Mouse (Mus musculus) frontal cortex, postnatal 36 days (tissue): ENCODE data around the gene Nfkb1.

Experiments used
- DNase-seq, 2 experiments: peaks; one replicate each; pipeline ENCODE4 v3.0.0; 2022; ENCODE audit warnings: low spot score in 2 of 2

Gene Nfkb1

DNA sequence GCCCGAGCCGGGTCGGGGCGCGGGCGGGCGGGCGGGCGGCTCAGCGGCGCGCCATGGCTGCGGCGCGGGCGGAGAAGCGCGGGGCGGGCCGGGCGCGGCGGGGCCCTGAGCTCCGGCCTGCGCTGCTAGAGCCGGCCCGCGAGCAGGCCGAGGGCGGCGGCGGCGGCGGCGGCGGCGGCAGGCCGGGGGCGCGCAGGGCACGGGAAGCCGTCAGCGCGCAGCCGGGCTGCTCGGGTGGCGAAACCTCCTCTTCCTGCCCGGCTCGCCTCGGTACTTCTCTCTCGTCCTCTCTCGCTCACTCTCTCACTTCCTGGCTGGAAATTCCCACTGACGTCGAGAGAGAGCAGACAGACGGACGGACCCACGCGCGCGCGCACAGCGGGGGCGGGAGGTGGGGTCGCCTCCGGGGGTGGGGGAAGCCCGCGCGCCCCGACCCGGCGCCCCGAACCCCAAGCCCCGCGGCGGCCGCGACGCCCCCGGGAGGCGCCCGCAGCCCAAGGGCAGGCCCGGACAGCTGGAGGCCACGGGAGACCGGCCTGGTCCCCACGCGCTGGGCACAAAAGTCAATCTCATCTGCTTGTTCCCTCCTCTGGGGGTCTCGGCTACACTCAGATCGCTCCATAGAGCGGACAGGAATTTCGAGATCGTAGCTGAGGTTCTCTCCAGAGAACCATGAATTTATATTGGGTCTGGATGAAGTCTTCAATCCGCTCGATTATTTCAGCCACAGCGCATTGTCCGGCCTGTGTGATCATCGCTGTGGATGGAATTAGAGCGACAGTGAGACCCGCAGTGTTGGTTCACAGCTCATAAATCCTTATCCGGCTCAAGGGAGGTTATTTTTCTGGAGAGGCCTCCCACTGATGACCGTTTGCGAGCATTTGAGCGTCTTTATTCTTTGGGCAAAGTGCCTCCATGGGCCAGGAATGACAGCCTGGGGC lies at the start of gene Nfkb1:
Gene Nfkb1 (minus strand): TSS at position 357 of the 941 bp plus-strand sequence.
- DNase-seq: peak; percentile 47 to 48

GRCm38 (mm10) chr3:135740711-135741110 lies 49.4 kb upstream of the Nfkb1 start:
- DNase-seq: no peak

DNA sequence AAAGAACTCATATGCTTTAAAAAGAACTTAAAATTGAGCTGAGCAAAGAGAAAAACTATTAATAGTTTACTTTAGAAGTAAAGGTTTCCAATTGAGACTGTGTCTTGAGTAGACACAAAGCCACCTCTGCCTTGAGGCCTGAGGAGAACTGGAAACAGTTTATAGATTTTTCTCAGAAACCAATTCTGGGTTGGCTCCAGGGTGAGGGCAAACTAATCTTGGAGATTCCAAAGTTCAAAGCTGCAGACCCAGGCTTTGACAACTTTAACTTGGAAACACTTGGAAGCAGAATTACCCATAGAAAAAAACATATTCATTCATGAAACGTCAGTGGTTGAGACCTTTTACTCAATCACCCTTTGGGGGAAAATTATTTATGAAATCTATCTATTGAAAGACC lies 43.4 kb upstream of the Nfkb1 start:
- DNase-seq: no peak

DNA sequence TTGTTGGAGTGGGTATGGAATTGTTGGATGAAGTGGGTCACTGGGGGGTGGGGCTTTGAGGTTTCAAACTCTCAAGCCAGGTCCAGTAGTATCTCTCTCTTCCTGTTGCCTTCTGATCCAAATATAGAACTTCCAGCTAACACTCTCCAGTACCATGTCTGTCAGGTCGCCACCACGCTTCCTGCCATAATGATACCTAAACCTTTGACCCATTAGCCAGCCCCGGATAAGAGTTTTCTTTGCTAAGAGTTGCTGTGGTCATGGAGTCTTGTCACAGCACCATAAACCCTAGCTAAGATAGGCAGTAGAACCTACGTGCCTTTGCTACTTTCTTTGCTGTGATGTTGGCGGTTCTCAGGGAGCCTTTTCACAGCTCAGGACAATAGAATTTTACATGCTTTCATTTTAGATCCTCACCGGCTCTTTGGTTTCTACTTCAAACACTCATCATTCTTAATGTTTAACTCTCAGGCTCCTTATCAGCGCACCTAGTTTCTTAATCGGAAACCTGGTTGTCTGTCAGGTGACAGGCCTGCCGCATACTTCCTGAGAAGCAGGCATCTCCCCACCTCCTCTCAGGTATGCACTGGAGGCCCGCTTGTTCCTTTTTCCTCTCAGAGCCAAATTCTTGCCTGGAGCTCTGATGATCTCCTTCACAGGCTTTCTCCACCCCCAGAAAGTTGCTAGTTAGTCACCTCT lies 41.5 kb upstream of the Nfkb1 start:
- no peak for DNase-seq

- DNase-seq: peak; percentile 93 to 100
Observed at GRCm38 (mm10) chr3:135731292-135732047, 40.1 kb upstream of the Nfkb1 start.

- DNase-seq: no peak
Observed at GRCm38 (mm10) chr3:135730790-135731189, 39.4 kb upstream of the Nfkb1 start.

DNA sequence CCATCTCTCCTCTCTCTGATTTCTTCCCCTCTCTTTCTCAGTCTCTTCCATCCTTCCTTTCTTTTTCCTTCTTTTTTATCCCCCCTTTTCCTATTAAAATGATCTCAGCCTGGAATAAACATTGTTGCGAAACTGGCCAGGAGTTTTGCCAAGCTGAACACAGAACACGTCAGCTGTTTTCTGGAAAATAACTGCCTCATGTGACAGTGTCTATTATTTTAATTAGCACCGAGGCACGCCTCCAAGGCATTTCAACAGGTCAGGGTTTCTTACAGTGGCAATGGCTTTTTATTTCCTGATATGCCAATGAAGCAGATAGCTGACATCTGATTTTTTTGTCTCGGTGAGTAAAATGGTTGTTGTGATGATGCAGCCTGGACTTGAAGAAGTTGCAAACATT lies 38.2 kb upstream of the Nfkb1 start:
- DNase-seq: no peak

- DNase-seq: no peak
Observed at GRCm38 (mm10) chr3:135728900-135729299, 37.6 kb upstream of the Nfkb1 start.

DNA sequence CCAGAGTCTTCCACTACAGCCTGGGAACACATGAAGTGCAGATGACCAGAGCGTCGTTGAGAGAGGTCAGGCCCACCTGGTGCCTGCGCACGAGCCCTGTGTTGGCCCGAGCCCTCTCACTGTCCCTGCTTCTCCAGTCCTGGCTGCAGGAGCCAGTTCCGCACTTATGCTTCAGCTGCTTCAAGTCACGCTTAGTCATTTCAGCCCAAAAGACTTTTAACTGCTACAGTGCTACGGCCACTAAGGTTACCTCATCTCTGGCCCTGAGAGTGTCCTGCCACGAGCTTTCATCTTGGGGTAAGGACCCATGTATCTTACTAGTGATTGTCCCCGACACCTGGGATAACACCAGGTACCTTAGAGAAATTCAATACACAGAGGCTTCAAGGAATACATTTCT lies 36.0 kb upstream of the Nfkb1 start:
- DNase-seq: no peak

DNA sequence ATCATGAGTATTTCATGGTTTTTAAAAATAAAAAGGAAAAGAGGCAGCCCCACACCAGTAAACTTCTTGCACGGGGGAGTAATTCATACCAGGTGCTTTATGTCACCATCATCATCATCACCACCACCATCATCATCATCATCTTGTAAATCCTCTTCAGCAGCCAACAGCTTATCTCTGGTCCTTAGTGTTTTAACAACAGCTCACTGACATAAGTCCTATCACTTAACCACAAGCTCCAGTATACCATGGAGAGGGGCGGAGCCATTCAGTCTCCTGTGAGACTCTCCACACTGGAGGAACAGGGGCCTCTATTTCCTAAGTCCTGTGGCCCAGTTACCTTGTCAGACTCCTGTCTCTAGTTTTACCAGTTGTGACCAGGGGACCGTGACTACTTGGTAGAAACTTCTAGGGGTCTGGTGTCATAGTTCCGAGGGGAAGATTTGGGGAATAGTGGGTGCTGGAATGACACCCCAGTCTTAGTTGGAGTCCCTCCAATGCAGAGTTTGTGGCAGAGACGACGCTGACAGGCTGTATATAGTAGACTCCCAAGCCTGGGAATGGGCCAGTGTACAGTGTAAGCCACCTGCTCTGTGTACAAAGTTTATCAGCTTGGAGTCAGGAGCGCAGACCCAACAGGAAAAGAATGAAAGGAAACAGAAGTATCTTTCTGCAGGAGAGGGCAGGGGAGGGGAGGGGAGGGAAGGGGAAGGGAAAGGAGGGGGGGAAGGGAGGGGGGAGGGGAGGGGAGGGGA lies 35.4 kb upstream of the Nfkb1 start:
- DNase-seq: no peak

DNA sequence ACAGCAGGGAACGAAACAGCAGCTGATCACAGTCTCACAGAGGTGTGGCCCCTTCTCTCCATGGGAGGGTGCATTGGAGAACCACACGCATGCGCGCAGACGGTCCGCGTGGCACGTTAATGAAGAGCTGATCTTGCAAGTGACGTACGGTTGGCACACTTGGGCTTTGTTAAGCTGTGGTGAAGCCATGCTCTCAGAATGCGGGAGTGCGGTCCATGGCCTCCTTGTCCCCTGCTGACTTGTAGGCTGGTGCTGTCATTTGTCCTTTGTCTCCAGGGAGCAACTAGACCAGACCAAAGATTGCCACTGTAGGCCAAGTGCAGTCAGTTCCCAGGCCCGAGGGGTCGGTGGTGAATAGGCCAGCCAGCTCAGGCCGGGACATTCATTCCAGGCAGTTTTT lies 34.7 kb upstream of the Nfkb1 start:
- DNase-seq: no peak

DNA sequence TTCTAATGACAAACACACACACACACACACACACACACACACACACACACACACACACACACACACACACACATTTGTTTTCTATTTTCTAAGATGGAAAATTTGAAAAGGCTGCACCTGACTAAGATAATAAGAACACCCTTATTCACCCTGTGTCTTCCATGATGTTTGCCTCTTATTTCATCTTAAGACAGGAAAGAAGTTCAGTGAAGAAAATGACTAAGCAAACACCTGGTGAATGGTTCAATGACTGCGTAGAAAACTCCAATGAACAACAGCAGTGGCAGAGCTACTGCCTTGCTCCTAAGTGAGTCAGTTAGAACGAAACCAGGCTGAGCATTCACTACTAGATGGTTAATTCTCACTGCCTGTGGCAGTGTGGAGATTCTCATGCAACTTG lies 30.8 kb upstream of the Nfkb1 start:
- no peak for DNase-seq

DNA sequence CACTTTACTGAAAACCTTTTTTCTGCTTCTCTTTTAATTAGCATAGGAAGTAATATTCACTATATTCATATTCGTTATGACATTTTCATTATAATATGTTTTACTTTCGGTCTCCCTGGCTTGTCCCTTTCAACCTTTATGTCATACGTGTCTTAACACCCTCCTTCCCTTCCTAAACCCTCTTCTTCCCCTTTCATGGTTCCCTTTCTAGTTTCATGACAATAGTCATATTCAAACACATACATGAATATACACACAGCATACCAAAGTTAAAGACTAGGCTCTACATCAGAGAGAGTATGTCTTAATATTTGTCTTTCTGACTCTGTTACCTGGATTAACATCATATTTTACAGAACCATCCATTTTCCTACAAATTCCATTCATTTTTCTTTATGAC lies 28.6 kb upstream of the Nfkb1 start:
- DNase-seq: no peak

DNA sequence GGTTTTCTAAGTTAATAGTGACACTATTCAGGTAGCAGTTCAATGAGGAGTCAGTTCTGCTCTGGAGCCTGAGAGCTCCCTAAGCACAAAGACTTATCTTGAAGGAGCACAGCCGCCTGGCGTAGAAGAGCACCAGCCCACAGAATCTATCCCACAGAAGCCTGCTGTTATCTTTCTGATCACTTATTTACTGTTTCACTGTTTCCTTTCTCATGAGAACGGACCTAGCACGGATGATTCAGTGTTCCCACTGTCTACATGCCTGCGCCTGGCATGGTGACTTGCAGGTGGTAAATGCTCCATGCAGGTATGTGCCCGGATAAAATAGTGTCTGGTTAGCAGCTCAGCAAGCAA lies 27.8 kb upstream of the Nfkb1 start:
- DNase-seq: no peak

DNA sequence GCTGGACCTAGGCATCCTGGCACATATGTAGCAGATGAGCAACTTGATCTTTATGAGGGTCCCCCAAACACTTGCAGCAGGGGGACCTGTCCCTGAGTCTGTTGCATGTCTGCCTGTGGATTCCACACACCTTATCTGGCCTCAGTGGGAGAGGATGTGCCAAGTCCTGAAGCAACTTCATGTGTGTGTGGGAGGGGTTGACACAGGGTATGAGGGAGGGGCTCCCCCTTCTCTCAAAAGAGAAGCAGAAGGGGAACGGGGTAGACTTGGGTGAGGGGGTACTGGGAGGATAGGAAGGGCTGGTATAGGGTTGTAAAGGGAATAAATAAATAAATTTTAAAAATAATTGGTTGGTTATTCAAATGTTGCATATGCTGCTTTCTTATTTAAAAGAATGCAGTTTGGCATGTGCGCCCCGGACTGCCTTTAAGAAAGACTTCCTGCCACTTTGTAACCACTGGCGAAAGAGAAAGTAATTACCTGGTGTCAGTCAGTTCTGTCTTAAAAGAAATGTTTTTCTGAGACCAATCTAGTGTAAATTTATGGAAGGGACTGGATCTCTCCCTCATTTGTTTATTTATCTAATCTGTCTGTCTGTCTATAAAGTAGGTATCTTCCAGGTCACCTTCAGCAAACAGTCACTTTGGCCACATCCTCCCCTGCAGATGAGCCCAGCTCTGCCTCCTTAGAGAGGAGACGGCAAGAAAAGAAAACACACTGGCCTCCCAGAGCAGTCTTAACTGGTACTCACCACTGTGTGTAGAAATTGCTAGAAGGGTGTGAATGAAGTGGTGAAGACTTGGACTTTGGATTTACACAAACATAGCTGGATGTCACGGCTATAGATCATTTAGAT lies 27.2 kb upstream of the Nfkb1 start:
- DNase-seq: no peak

DNA sequence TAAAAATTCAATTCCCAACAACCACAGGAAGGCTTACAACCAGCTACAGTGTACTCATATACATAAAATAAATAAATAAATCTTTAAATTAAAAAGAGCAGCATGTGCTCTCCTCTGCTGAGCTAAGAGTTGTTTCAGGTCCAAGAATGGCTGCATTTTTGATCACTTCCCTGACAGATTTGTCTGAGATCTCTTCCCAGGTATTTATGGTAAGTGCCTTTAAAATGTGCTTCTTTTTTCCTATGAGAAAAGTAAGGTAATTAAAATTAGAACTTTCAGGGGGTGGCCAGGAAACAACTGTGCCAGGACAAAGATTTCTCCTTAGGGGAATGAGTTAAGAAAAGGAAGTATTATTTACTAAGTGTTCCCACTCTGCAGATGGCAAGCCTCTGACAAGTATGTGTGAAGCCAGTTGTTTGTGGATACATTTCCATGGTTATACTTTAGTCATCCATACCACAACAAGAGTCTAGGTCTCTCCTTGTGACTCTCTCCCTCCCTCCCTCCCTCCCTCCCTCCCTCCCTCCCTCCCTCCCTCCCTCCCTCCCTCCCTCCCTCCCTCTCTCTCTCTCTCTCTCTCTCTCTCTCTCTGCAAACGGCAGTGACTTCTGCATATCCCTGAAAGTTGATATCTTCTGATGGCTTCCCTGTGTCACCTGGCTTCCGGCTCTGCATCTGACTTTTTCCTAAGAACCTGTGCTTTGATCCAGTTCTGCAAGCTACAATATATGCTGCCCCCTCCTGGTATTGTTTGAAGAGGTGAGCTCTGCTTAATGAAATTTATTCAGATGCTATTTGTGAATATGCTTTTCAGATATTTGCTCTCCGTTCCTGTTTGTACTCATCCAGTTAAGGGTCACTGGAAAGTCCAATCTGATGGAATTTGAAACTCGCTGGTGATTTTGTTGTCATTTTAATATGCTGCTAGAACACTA lies 21.9 kb upstream of the Nfkb1 start:
- peak in 1 of 2 experiments; percentile 29 for DNase-seq

DNA sequence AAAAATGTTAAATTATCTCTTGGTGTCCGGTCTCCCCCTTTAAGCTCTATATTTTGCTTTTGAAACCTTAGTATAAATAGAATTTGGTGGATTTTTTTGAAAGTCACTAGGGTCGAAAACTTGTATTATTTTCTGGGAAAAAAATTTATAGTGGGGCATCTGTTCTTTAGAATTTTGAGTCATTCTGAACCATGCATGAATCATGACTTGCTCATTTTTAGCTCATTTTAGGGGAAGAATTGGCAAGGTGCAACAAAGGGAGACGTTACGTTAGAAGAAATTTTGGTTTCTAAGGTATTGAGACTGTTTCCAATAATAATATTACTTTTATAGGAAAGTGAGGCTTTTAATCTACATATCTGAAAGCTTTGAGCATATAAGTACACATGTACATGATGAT lies 20.3 kb upstream of the Nfkb1 start:
- no peak for DNase-seq

GRCm38 (mm10) chr3:135711040-135711570 lies 19.8 kb upstream of the Nfkb1 start:
- DNase-seq: no peak

GRCm38 (mm10) chr3:135703307-135703706 lies 12.0 kb upstream of the Nfkb1 start:
- DNase-seq: no peak
